Mouse (Mus musculus) intestine, postnatal 0 days (tissue): ENCODE results near the gene Cx3cr1. TPM values are rescaled to one million over a fixed set of nuclear protein-coding genes. Genes with fewer than 3 reads are reported as not detected.
A peak's percentile ranks its signal among the peaks of the same experiment; 100 is the strongest.

Experiments
- ATAC-seq: fragments of 200-750 bp; cut with Nextera tagmentation; 2 replicates; pipeline ENCODE4 v1.8.0; 2017; ENCODE audit warnings: mild to moderate bottlenecking, moderate TSS enrichment, moderate library complexity
- H3K27ac ChIP-seq: fragments of 300-500 bp; sonication (generic); 2 replicates; pipeline ENCODE4 v1.5.1; 2014; ENCODE audit warnings: mild to moderate bottlenecking, low read depth, low read length, moderate library complexity
- H3K27me3 ChIP-seq: fragments of 300-500 bp; sonication (generic); replicated peaks from 2 replicates; pipeline ENCODE4 v1.6.1; 2014; ENCODE audit warnings: low read length, mixed read lengths; ENCODE audit not compliant: control insufficient read depth, insufficient read depth
- H3K36me3 ChIP-seq: fragments of 300-500 bp; sonication (generic); 2 replicates; pipeline ENCODE4 v1.6.1; 2014; ENCODE audit warnings: mild to moderate bottlenecking, moderate library complexity; ENCODE audit not compliant: control insufficient read depth, insufficient read depth
- H3K4me1 ChIP-seq: fragments of 300-500 bp; sonication (generic); replicated peaks from 2 replicates; pipeline ENCODE4 v1.6.1; 2014; ENCODE audit warnings: antibody characterized with exemption, low read length, mixed read lengths; ENCODE audit not compliant: control insufficient read depth, insufficient read depth
- H3K4me2 ChIP-seq: fragments of 300-500 bp; sonication (generic); replicated peaks from 2 replicates; pipeline ENCODE4 v1.6.1; 2014; ENCODE audit warnings: low read depth, mild to moderate bottlenecking, moderate library complexity
- H3K4me3 ChIP-seq: fragments of 300-500 bp; sonication (generic); 2 replicates; pipeline ENCODE4 v1.5.1; 2014; ENCODE audit warnings: low read depth, low read length
- H3K9ac ChIP-seq: fragments of 300-500 bp; sonication (generic); 2 replicates; pipeline ENCODE4 v1.6.1; 2014; ENCODE audit warnings: mild to moderate bottlenecking, low read depth, low read length
- H3K9me3 ChIP-seq: fragments of 300-500 bp; sonication (generic); 2 replicates; pipeline ENCODE4 v1.6.1; 2016; ENCODE audit warnings: mixed run types; ENCODE audit not compliant: control insufficient read depth
- CTCF ChIP-seq: sonication (generic); IDR thresholded peaks from 2 replicates; pipeline ENCODE4 v1.5.1; 2016; ENCODE audit warnings: low read depth, mild to moderate bottlenecking, control low read depth, antibody characterized with exemption, moderate library complexity
- WGBS: fragments of 180-500 bp; shearing (Covaris S2); extraction: QIAGEN DNeasy Blood & Tissue Kit; methylation state at CpG from one replicate; pipeline ENCODE4 v1.1.7; 2014; 5-methylcytosine and 5-hydroxymethylcytosine counted together
- polyA plus RNA-seq: library from polyadenylated mRNA; unstranded; fragments of >200 nt; fragmentation: Nextera tagmentation; extraction: Ambion mirVana; gene quantifications from 2 replicates; pipeline ENCODE4 v1.2.1, GENCODE M21; 2015

The Cx3cr1 gene
- polyA plus RNA-seq, 1 experiment from 2014 or later, result 5.4 TPM

GRCm38 (mm10) chr9:119979749-119980148 lies 89.9 kb downstream of the Cx3cr1 start:
- peaks cover 6% of the 10 kb centered on the region; the same call in 1 of the 2 replicates for H3K36me3 ChIP-seq
- H3K4me2 ChIP-seq, result no peak overlapping the region
- TF ChIP-seq CTCF, result no peak
- no peak overlapping the region for H3K27ac ChIP-seq
- peaks cover 18% of the 10 kb centered on the region for H3K4me1 ChIP-seq
- H3K9ac ChIP-seq, result no peak overlapping the region
- H3K4me3 ChIP-seq, result no peak overlapping the region
- 71% methylated on average over 2 of the region's 2 CpGs for WGBS
- H3K27me3 ChIP-seq, result no peaks in the 10 kb centered on the region
- no peak for ATAC-seq
- H3K9me3 ChIP-seq, result no peaks in the 10 kb centered on the region

- Histone ChIP-seq H3K4me2 (no peak overlapping the region), H3K9me3 (no peaks in the 10 kb centered on the region), H3K4me1 (peaks cover 18% of the 10 kb centered on the region), H3K27me3 (no peaks in the 10 kb centered on the region), H3K4me3 (no peak overlapping the region), H3K27ac (no peak overlapping the region), H3K36me3 (peaks cover 11% of the 10 kb centered on the region), H3K9ac (no peak overlapping the region)
- TF ChIP-seq CTCF, result no peak
- WGBS, result 80% methylated on average over 6 of the region's 6 CpGs
- ATAC-seq, result no peak
These were observed 90.8 kb downstream of the Cx3cr1 start for GRCm38 (mm10) chr9:119978811-119979441.

GRCm38 (mm10) chr9:119978151-119978810 lies 91.4 kb downstream of the Cx3cr1 start:
- Histone ChIP-seq H3K27me3 (no peaks in the 10 kb centered on the region), H3K9me3 (no peaks in the 10 kb centered on the region), H3K27ac (no peak overlapping the region), H3K4me3 (no peak overlapping the region), H3K9ac (no peak overlapping the region), H3K36me3 (peaks cover 17% of the 10 kb centered on the region), H3K4me2 (no peak overlapping the region), H3K4me1 (peaks cover 18% of the 10 kb centered on the region)
- no peak for TF ChIP-seq CTCF
- 61% methylated on average over 9 of the region's 9 CpGs for WGBS
- ATAC-seq, result no peak

GRCm38 (mm10) chr9:119977557-119978060 lies 92.1 kb downstream of the Cx3cr1 start:
- WGBS, result 37% methylated on average over 5 of the region's 5 CpGs
- Histone ChIP-seq H3K9me3 (no peaks in the 10 kb centered on the region), H3K4me3 (no peak overlapping the region), H3K36me3 (peaks cover 24% of the 10 kb centered on the region), H3K9ac (no peak overlapping the region), H3K27ac (no peak overlapping the region; the same call in 1 of the 2 replicates), H3K27me3 (no peaks in the 10 kb centered on the region), H3K4me2 (0 out of 2 replicates have a peak overlapping the region, but pooled peaks have one; percentile 9), H3K4me1 (peaks cover 18% of the 10 kb centered on the region)
- no peak for ATAC-seq
- no peak for TF ChIP-seq CTCF

- Histone ChIP-seq H3K9ac (no peak overlapping the region), H3K27ac (no peak overlapping the region; the same call in 1 of the 2 replicates), H3K4me2 (peak overlapping the region; percentile 9; the same call in 1 of the 2 replicates), H3K36me3 (peaks cover 31% of the 10 kb centered on the region), H3K4me1 (peaks cover 12% of the 10 kb centered on the region), H3K9me3 (no peaks in the 10 kb centered on the region), H3K27me3 (no peaks in the 10 kb centered on the region), H3K4me3 (no peak overlapping the region)
- TF ChIP-seq CTCF, result no peak
- no peak for ATAC-seq
- 35% methylated on average over 17 of the region's 17 CpGs for WGBS
These were observed 92.7 kb downstream of the Cx3cr1 start for GRCm38 (mm10) chr9:119976704-119977556.

- Histone ChIP-seq H3K9me3 (no peaks in the 10 kb centered on the region), H3K4me2 (no peak overlapping the region), H3K27me3 (no peaks in the 10 kb centered on the region), H3K4me3 (no peak overlapping the region), H3K27ac (no peak overlapping the region), H3K4me1 (no peaks in the 10 kb centered on the region), H3K36me3 (peaks cover 35% of the 10 kb centered on the region), H3K9ac (no peak overlapping the region)
- 80% methylated on average over 4 of the region's 4 CpGs for WGBS
- TF ChIP-seq CTCF, result no peak
- ATAC-seq, result no peak
These were observed 94.4 kb downstream of the Cx3cr1 start for GRCm38 (mm10) chr9:119975286-119975685.
